Mouse (Mus musculus) myocyte (in vitro differentiated cells): ENCODE data around the gene Abca7. TPM values are rescaled to one million over a fixed set of nuclear protein-coding genes. Genes with fewer than 3 reads are reported as not detected.
A peak's percentile ranks its signal among the peaks of the same experiment; 100 is the strongest.

Experiments
- H3K27me3 ChIP-seq: one replicate; pipeline ENCODE4 v1.6.1; 2011; ENCODE audit not compliant: control insufficient read depth, insufficient read depth, insufficient read length
- H3K36me3 ChIP-seq: one replicate; pipeline ENCODE4 v1.6.1; 2011; ENCODE audit not compliant: control insufficient read depth, insufficient read depth
- H3K4me2 ChIP-seq: one replicate; pipeline ENCODE4 v1.6.1; 2011; ENCODE audit warnings: low read depth, control low read depth
- H3K4me3 ChIP-seq: one replicate; pipeline ENCODE4 v1.5.1; 2011; ENCODE audit warnings: mild to moderate bottlenecking, control low read depth, moderate library complexity
- H3K79me2 ChIP-seq: one replicate; pipeline ENCODE4 v1.6.1; 2011; ENCODE audit not compliant: control insufficient read depth, insufficient read depth
- H3ac ChIP-seq: one replicate; pipeline ENCODE4 v1.6.1; 2011; ENCODE audit not compliant: control insufficient read depth, insufficient read length
- CEBPB ChIP-seq: IDR thresholded peaks from 2 replicates; pipeline ENCODE4 v1.6.1; 2011; ENCODE audit warnings: mild to moderate bottlenecking, moderate library complexity; ENCODE audit not compliant: poor library complexity, insufficient read depth, severe bottlenecking
- E2F4 ChIP-seq: IDR thresholded peaks from one replicate; pipeline ENCODE4 v1.6.1; 2011; ENCODE audit warnings: mild to moderate bottlenecking, control low read depth, moderate library complexity; ENCODE audit not compliant: insufficient read depth
- MAX ChIP-seq: IDR thresholded peaks from one replicate; pipeline ENCODE4 v1.6.1; 2011; ENCODE audit warnings: low read depth, mild to moderate bottlenecking, control low read depth
- MYOD1 ChIP-seq, 3 experiments: IDR thresholded peaks; one replicate each; pipeline ENCODE4 v1.6.1; 2011; ENCODE audit warnings: control low read depth in 2 of 3, low read depth in 2 of 3, mild to moderate bottlenecking in 2 of 3, moderate library complexity in 1 of 3; ENCODE audit not compliant: insufficient read length in 2 of 3, control insufficient read depth in 1 of 3
- MYOG ChIP-seq, 3 experiments: IDR thresholded peaks; one replicate each; pipeline ENCODE4 v1.6.1; 2011; ENCODE audit warnings: control low read depth in 2 of 3, low read depth in 2 of 3, mild to moderate bottlenecking in 2 of 3; ENCODE audit not compliant: insufficient read length in 2 of 3, control insufficient read depth in 1 of 3, insufficient read depth in 1 of 3
- POLR2A ChIP-seq: IDR thresholded peaks from one replicate; pipeline ENCODE4 v1.6.1; 2011; ENCODE audit warnings: low read depth, mild to moderate bottlenecking, control low read depth, moderate library complexity; ENCODE audit not compliant: insufficient read length
- POLR2AphosphoS2 ChIP-seq: IDR thresholded peaks from one replicate; pipeline ENCODE4 v1.6.1; 2011; ENCODE audit warnings: low read depth, control low read depth; ENCODE audit not compliant: insufficient read length
- REST ChIP-seq: IDR thresholded peaks from one replicate; pipeline ENCODE4 v1.6.1; 2011; ENCODE audit warnings: mild to moderate bottlenecking, control low read depth, moderate library complexity; ENCODE audit not compliant: insufficient read depth, insufficient read length
- SRF ChIP-seq: IDR thresholded peaks from one replicate; pipeline ENCODE4 v1.6.1; 2011; ENCODE audit warnings: low read depth; ENCODE audit not compliant: control insufficient read depth, insufficient read length
- TCF12 ChIP-seq: IDR thresholded peaks from one replicate; pipeline ENCODE4 v1.6.1; 2011; ENCODE audit warnings: mild to moderate bottlenecking, control low read depth; ENCODE audit not compliant: poor library complexity, insufficient read depth, severe bottlenecking
- TCF3 ChIP-seq: IDR thresholded peaks from one replicate; pipeline ENCODE4 v1.6.1; 2011; ENCODE audit warnings: low read depth, control low read depth; ENCODE audit not compliant: insufficient read length
- USF1 ChIP-seq: IDR thresholded peaks from one replicate; pipeline ENCODE4 v1.6.1; 2011; ENCODE audit warnings: low read depth, mild to moderate bottlenecking, control low read depth, moderate library complexity
- polyA plus RNA-seq: library from polyadenylated mRNA; unstranded; fragments of >200 nt; fragmentation: generic; extraction: Trizol; gene quantifications from one replicate; pipeline ENCODE4 v1.2.1, GENCODE M21; 2012; ENCODE audit warnings: missing spikeins

The Abca7 gene
- polyA plus RNA-seq, 1 experiment, result 15.6 TPM

GRCm38 (mm10) chr10:79994397-79995115 lies 1.7 kb upstream of the Abca7 start:
- H3K4me3 ChIP-seq, result no peak overlapping the region
- peaks cover 9% of the 10 kb centered on the region for H3K36me3 ChIP-seq
- TF ChIP-seq MAX (no peak), USF1 (no peak), POLR2AphosphoS2 (no peak), CEBPB (no peak), REST (no peak), POLR2A (no peak), TCF3 (no peak), MYOD1 (IDR thresholded peaks at IDR 0.05; ENCODE audit: control insufficient read depth in 1 of 3, insufficient read length in 2 of 3, low read depth in 2 of 3) (no peak), E2F4 (no peak)
- H3K4me2 ChIP-seq, result no peak overlapping the region
- H3K27me3 ChIP-seq, result no peaks in the 10 kb centered on the region
- H3ac ChIP-seq, result no peak overlapping the region
- peaks cover 9% of the 10 kb centered on the region for H3K79me2 ChIP-seq

GRCm38 (mm10) chr10:79995636-79996035 lies 658 bp upstream of the Abca7 start:
- H3K27me3 ChIP-seq, result no peaks in the 10 kb centered on the region
- H3ac ChIP-seq, result no peak overlapping the region
- peak overlapping the region; percentile 73 for H3K4me3 ChIP-seq
- no peak for TF ChIP-seq MYOD1 (IDR thresholded peaks at IDR 0.05; ENCODE audit: control insufficient read depth in 1 of 3, insufficient read length in 2 of 3, low read depth in 2 of 3)
- TF ChIP-seq MYOG (IDR thresholded peaks at IDR 0.05; ENCODE audit: control insufficient read depth in 1 of 3, insufficient read depth in 1 of 3, insufficient read length in 2 of 3, low read depth in 2 of 3), result no peak
- no peak for TF ChIP-seq TCF12
- no peak for TF ChIP-seq MAX
- TF ChIP-seq POLR2AphosphoS2, result peak; percentile 24
- no peak for TF ChIP-seq SRF
- H3K36me3 ChIP-seq, result peaks cover 9% of the 10 kb centered on the region
- peaks cover 6% of the 10 kb centered on the region for H3K79me2 ChIP-seq
- peak overlapping the region; percentile 52 for H3K4me2 ChIP-seq

GRCm38 (mm10) chr10:79997034-79997760 lies 903 bp downstream of the Abca7 start:
- Histone ChIP-seq H3K79me2 (peaks cover 3% of the 10 kb centered on the region), H3K36me3 (peaks cover 6% of the 10 kb centered on the region), H3ac (no peak overlapping the region), H3K27me3 (no peaks in the 10 kb centered on the region), H3K4me3 (peak overlapping the region; percentile 73), H3K4me2 (peak overlapping the region; percentile 89)
- no peak for TF ChIP-seq SRF
- no peak for TF ChIP-seq TCF12
- TF ChIP-seq CEBPB, result no peak
- TF ChIP-seq TCF3, result no peak
- TF ChIP-seq MYOD1 (IDR thresholded peaks at IDR 0.05; ENCODE audit: control insufficient read depth in 1 of 3, insufficient read length in 2 of 3, low read depth in 2 of 3), result no peak
- TF ChIP-seq MYOG (IDR thresholded peaks at IDR 0.05; ENCODE audit: control insufficient read depth in 1 of 3, insufficient read depth in 1 of 3, insufficient read length in 2 of 3, low read depth in 2 of 3), result no peak
- TF ChIP-seq REST, result no peak
- no peak for TF ChIP-seq MAX
- no peak for TF ChIP-seq E2F4
- TF ChIP-seq POLR2A, result no peak
- no peak for TF ChIP-seq USF1
- TF ChIP-seq POLR2AphosphoS2, result no peak

- H3K4me3 ChIP-seq, result peak overlapping the region; percentile 73
- H3K36me3 ChIP-seq, result peaks cover 6% of the 10 kb centered on the region
- no peaks in the 10 kb centered on the region for H3K27me3 ChIP-seq
- peak overlapping the region; percentile 89 for H3K4me2 ChIP-seq
- H3K79me2 ChIP-seq, result no peaks in the 10 kb centered on the region
- TF ChIP-seq MYOG (IDR thresholded peaks at IDR 0.05; ENCODE audit: control insufficient read depth in 1 of 3, insufficient read depth in 1 of 3, insufficient read length in 2 of 3, low read depth in 2 of 3) (peak in 1 of 3 experiments; percentile 5), MAX (no peak), REST (no peak)
- no peak overlapping the region for H3ac ChIP-seq
Observed at GRCm38 (mm10) chr10:79997819-79998218, 1.5 kb downstream of the Abca7 start.

- no peak overlapping the region for H3ac ChIP-seq
- H3K4me2 ChIP-seq, result no peak overlapping the region
- no peaks in the 10 kb centered on the region for H3K27me3 ChIP-seq
- H3K4me3 ChIP-seq, result no peak overlapping the region
- H3K79me2 ChIP-seq, result no peaks in the 10 kb centered on the region
- no peak for TF ChIP-seq POLR2A
- H3K36me3 ChIP-seq, result no peaks in the 10 kb centered on the region
Observed at GRCm38 (mm10) chr10:80001945-80002344, 5.7 kb downstream of the Abca7 start.
